Mouse (Mus musculus) embryonic facial prominence, embryonic 14.5 days (tissue): ENCODE data around the gene Tab3. TPM values are rescaled to one million over a fixed set of nuclear protein-coding genes. Genes with fewer than 3 reads are reported as not detected.

Experiments
- ATAC-seq: fragments of 200-750 bp; cut with Nextera tagmentation; 2 replicates; pipeline ENCODE4 v1.8.0; 2017; ENCODE audit warnings: low read depth, moderate number of reproducible peaks, moderate TSS enrichment
- DNase-seq: peaks from one replicate; pipeline ENCODE4 v3.0.0-alpha.2; 2015; ENCODE audit warnings: low spot score
- H3K27ac ChIP-seq: fragments of 300-500 bp; sonication (generic); replicated peaks from 2 replicates; pipeline ENCODE4 v1.5.1; 2014; ENCODE audit warnings: low read depth, mild to moderate bottlenecking, low read length, moderate library complexity
- H3K27me3 ChIP-seq: fragments of 300-500 bp; sonication (generic); replicated peaks from 2 replicates; pipeline ENCODE4 v1.6.1; 2014; ENCODE audit warnings: low read length; ENCODE audit not compliant: control insufficient read depth, insufficient read depth
- H3K36me3 ChIP-seq: fragments of 300-500 bp; sonication (generic); 2 replicates; pipeline ENCODE4 v1.6.1; 2014; ENCODE audit warnings: low read length, mixed read lengths; ENCODE audit not compliant: control insufficient read depth, insufficient read depth
- H3K4me1 ChIP-seq: fragments of 300-500 bp; sonication (generic); 2 replicates; pipeline ENCODE4 v1.6.1; 2014; ENCODE audit warnings: antibody characterized with exemption, low read length; ENCODE audit not compliant: control insufficient read depth, insufficient read depth
- H3K4me2 ChIP-seq: fragments of 300-500 bp; sonication (generic); 2 replicates; pipeline ENCODE4 v1.6.1; 2014; ENCODE audit warnings: low read depth, mild to moderate bottlenecking, low read length, moderate library complexity, mixed read lengths
- H3K4me3 ChIP-seq: fragments of 300-500 bp; sonication (generic); 2 replicates; pipeline ENCODE4 v1.5.1; 2014; ENCODE audit warnings: low read depth, mild to moderate bottlenecking, low read length
- H3K9ac ChIP-seq: fragments of 300-500 bp; sonication (generic); 2 replicates; pipeline ENCODE4 v1.6.1; 2014; ENCODE audit warnings: low read depth, mild to moderate bottlenecking, low read length, moderate library complexity, mixed read lengths
- H3K9me3 ChIP-seq: fragments of 300-500 bp; sonication (generic); 2 replicates; pipeline ENCODE4 v1.6.1; 2016; ENCODE audit warnings: low read length; ENCODE audit not compliant: control insufficient read depth
- WGBS: fragments of 180-500 bp; shearing (Covaris S2); extraction: QIAGEN DNeasy Blood & Tissue Kit; methylation state at CpG from one replicate; pipeline ENCODE4 v1.1.7; 2014; 5-methylcytosine and 5-hydroxymethylcytosine counted together
- microRNA-seq: library from miRNA; unstranded; fragments of <30 nt; microRNA quantifications from one replicate; pipeline ENCODE4, GENCODE M21; 2016; ENCODE audit warnings: borderline number of aligned reads
- polyA plus RNA-seq: library from polyadenylated mRNA; unstranded; fragments of >200 nt; fragmentation: Nextera tagmentation; extraction: Ambion mirVana; gene quantifications from 2 replicates; pipeline ENCODE4 v1.2.1, GENCODE M21; 2014

The Tab3 gene
- polyA plus RNA-seq, 1 experiment from 2014 or later, result 4.7 TPM

DNA sequence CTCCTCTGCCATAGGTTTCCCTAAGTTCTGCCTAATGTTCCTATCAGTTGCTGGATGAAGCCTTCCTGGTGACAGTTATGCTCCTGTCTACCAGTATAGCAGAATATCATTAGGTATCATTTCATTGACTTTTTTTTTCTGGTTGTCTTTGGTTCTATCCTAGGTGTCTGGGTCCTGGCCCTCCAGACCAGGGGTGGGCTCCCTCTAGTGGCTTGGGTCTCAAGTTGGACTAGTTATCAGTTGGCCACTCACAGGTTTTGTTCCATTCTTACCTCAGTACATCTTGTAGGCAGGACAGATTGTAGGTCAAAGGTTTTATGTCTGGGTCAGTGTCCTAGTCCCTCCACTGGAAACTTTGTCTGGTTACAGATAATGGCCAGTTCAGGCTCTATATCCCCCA, 11.8 kb downstream of the Tab3 start:
- H3K4me3 ChIP-seq, result no peak overlapping the region
- no peak overlapping the region for H3K4me2 ChIP-seq
- ATAC-seq (no peak), DNase-seq (no peak)
- H3K9ac ChIP-seq, result no peak overlapping the region
- H3K27ac ChIP-seq, result no peak overlapping the region
- no peaks in the 10 kb centered on the region for H3K27me3 ChIP-seq
- no peaks in the 10 kb centered on the region for H3K36me3 ChIP-seq
- no peaks in the 10 kb centered on the region for H3K9me3 ChIP-seq
- H3K4me1 ChIP-seq, result no peaks in the 10 kb centered on the region

DNA sequence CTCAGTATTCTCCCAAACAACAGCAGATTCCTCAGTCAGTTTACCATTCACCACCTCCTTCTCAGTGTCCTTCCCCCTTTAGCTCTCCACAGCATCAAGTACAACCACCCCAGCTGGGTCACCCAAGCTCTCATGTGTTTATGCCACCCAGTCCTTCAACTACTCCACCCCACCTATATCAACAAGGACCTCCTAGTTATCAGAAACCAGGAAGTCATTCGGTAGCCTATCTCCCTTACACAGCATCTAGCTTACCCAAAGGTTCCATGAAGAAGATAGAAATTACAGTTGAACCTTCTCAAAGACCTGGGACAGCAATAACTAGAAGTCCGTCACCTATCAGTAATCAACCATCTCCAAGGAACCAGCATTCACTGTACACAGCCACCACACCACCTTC, 40.9 kb downstream of the Tab3 start:
- Histone ChIP-seq H3K36me3 (no peaks in the 10 kb centered on the region; the same call in 1 of the 2 replicates), H3K9me3 (no peaks in the 10 kb centered on the region), H3K27me3 (no peaks in the 10 kb centered on the region), H3K27ac (no peak overlapping the region), H3K4me3 (no peak overlapping the region), H3K4me1 (no peaks in the 10 kb centered on the region), H3K4me2 (no peak overlapping the region), H3K9ac (no peak overlapping the region)
- ATAC-seq (no peak), DNase-seq (no peak)
- 100% methylated on average over 2 of the region's 2 CpGs for WGBS

DNA sequence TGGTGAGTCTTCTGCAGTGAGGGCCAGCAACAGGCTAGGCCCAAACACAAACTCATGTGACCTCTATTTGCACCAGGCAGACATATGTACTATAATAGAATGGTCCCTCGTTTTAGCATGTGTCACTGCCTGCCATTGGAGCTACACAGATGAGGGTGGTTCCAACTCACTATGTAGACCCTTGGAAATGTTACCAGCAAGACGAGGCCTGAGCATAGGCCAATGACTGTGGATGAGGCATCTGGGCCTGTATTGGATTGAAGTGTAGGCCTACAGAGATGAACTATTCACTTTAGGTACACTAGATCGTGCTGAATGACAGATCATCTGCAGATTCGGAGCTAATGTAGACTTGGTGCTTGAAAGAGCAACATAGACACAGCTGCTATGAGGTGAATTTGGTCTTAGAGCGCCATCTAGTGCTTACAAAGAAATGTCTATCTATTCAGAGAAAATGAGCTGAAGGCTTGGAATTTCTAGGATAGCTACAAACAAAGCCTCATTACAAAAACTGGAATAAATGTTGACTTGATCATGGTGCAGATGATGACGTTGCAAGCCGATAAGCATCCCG, 72.5 kb downstream of the Tab3 start:
- H3K27me3 ChIP-seq, result no peaks in the 10 kb centered on the region
- H3K9me3 ChIP-seq, result no peaks in the 10 kb centered on the region
- no peak overlapping the region for H3K4me2 ChIP-seq
- DNase-seq (peak; percentile 62), ATAC-seq (no peak)
- H3K4me3 ChIP-seq, result no peak overlapping the region
- no peaks in the 10 kb centered on the region for H3K4me1 ChIP-seq
- WGBS, result 42% methylated on average over 8 of the region's 8 CpGs
- H3K9ac ChIP-seq, result no peak overlapping the region
- H3K36me3 ChIP-seq, result no peaks in the 10 kb centered on the region
- no peak overlapping the region for H3K27ac ChIP-seq

DNA sequence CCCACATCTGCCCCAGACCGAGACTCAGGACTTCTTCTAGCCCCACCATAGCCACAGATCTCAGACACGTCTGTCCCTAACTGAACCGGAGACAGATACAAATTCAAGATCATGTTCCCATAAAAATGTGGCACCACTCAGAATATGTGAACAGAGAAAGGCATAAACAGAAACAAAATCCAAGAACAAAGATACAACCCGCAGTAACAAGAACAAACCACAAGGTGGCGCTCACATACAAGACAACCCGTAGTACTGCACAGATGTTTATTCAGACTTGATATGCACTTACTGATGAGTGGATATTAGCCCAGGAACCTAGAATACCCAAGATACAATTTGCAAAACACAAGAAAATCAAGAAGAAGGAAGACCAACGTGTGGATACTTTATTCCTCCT, 103.0 kb downstream of the Tab3 start:
- Histone ChIP-seq H3K27ac (no peak overlapping the region), H3K36me3 (no peaks in the 10 kb centered on the region), H3K9me3 (no peaks in the 10 kb centered on the region), H3K9ac (no peak overlapping the region), H3K27me3 (no peaks in the 10 kb centered on the region), H3K4me3 (no peak overlapping the region), H3K4me2 (no peak overlapping the region), H3K4me1 (no peaks in the 10 kb centered on the region)
- DNase-seq, result peak; percentile 1
- 23% methylated on average over 7 of the region's 7 CpGs for WGBS
- ATAC-seq, result peak; percentile 41; the same call in 1 of the 2 replicates

DNA sequence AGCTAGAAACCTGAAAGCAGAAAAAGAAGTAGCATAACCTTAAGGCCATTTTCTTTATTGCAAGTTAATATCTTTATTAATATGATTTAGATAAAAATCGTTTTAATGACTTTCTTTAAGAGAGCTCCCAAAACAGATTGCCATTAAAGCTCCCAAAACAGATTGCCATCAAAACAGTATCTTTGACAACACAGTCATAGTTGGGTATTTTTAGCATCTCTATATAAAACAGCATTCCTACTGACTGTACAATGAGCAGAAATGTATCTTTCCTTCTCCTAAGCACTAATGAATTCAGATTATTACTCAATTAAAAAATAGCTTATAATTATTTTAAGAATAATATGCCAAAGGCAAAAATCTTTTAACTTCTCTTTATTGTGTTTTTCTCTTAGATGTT, 108.3 kb downstream of the Tab3 start:
- no peak overlapping the region for H3K27ac ChIP-seq
- H3K4me2 ChIP-seq, result no peak overlapping the region
- DNase-seq, result no peak
- no peaks in the 10 kb centered on the region for H3K27me3 ChIP-seq
- ATAC-seq, result no peak
- no peak overlapping the region for H3K4me3 ChIP-seq
- no peak overlapping the region for H3K9ac ChIP-seq
- H3K9me3 ChIP-seq, result no peaks in the 10 kb centered on the region
- WGBS, result 43% methylated on average over 1 of the region's 1 CpGs
- H3K36me3 ChIP-seq, result no peaks in the 10 kb centered on the region
- no peaks in the 10 kb centered on the region for H3K4me1 ChIP-seq

DNA sequence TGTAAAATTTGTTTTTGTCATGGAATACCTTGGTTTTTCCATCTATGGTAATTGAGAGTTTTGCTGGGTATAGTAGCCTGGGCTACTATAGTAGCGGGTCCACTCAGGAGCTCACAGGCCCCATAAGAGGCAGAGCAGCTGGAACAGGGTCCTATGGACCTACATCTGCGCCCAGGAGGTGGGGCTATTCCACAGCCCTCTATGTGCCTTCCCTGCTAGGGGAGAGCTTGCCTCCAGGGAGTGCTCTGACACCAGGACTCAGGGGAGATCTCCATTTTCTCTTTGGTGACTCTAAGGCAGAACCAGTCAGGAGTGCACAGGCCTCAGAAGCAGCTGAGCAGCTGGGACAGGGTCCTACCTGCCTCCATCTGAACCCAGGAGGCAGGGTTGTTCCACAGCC, 109.9 kb downstream of the Tab3 start:
- H3K27me3 ChIP-seq, result no peaks in the 10 kb centered on the region
- no peaks in the 10 kb centered on the region for H3K9me3 ChIP-seq
- H3K4me1 ChIP-seq, result no peaks in the 10 kb centered on the region
- DNase-seq (no peak), ATAC-seq (no peak)
- no peak overlapping the region for H3K9ac ChIP-seq
- H3K4me2 ChIP-seq, result no peak overlapping the region
- no peak overlapping the region for H3K27ac ChIP-seq
- no peaks in the 10 kb centered on the region for H3K36me3 ChIP-seq
- WGBS, result 52% methylated on average over 2 of the region's 2 CpGs
- H3K4me3 ChIP-seq, result no peak overlapping the region

Small RNA genes lying within 50 kb of the gene (microRNA-seq; reads per million reads assigned to microRNA genes)
- not detected for gene Gm44378

Other genes starting within 250 kb of the Tab3 start
- 8.8 and 9.3 TPM in 2 replicates for gene Gk, start 202.8 kb downstream of the Tab3 start, polyA plus RNA-seq